Mouse (Mus musculus): Measurements from ENCODE around the gene 6430550D23Rik. TPM values are rescaled to one million over a fixed set of nuclear protein-coding genes. Genes with fewer than 3 reads are reported as not detected.

Gene 6430550D23Rik
- polyA plus RNA-seq, 1 experiment from 2014 or later, result 2.5 TPM

DNA sequence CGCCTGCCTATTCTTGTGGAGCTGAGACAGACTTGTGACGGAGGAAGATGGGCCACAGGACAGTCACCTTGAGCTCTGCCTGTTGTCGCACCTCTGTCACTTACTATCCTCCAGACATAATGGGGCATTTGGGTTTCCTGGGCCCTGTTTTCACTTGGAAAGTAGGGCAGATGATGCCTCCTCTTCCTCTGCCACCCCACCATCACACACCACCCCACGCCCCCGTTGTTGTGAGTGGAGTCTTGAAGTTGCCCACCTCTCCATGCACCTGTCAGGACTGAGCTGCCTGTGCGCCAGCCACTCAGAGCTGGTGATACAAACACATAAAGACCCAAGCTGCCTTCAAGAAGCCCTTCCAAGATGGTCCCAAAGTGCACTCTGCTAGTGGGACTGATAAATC lies 20.6 kb downstream of the 6430550D23Rik start:
- no peak for TF ChIP-seq CTCF (IDR thresholded peaks at IDR 0.05; ENCODE audit: low read depth)
- Histone ChIP-seq H3K36me3 (ENCODE audit: insufficient read depth, low read length) (peaks cover 81% of the 10 kb centered on the region), H3K9me3 (replicated peaks; ENCODE audit: low read length) (no peaks in the 10 kb centered on the region), H3K27ac (no peak overlapping the region), H3K27me3 (ENCODE audit: insufficient read depth, low read length) (no peaks in the 10 kb centered on the region), H3K9ac (ENCODE audit: low read depth, low read length) (no peak overlapping the region), H3K4me2 (ENCODE audit: low read length) (no peak overlapping the region), H3K4me3 (replicated peaks; ENCODE audit: low read depth, low read length) (no peak overlapping the region), H3K4me1 (replicated peaks; ENCODE audit: insufficient read depth, low read length) (no peaks in the 10 kb centered on the region)
- 98% methylated on average over 6 of the region's 6 CpGs for WGBS
- no peak for ATAC-seq (replicated peaks; ENCODE audit: low FRiP score, low read depth)
- no peak for DNase-seq (ENCODE audit: low spot score)

GRCm38 (mm10) chr2:155985776-155986175 lies 22.0 kb downstream of the 6430550D23Rik start:
- H3K9me3 ChIP-seq (replicated peaks; ENCODE audit: low read length), result no peaks in the 10 kb centered on the region
- H3K4me3 ChIP-seq (replicated peaks; ENCODE audit: low read depth, low read length), result no peak overlapping the region
- H3K27ac ChIP-seq, result no peak overlapping the region
- TF ChIP-seq CTCF (IDR thresholded peaks at IDR 0.05; ENCODE audit: low read depth), result no peak
- 93% methylated on average over 7 of the region's 7 CpGs for WGBS
- no peaks in the 10 kb centered on the region for H3K4me1 ChIP-seq (replicated peaks; ENCODE audit: insufficient read depth, low read length)
- peaks cover 80% of the 10 kb centered on the region for H3K36me3 ChIP-seq (ENCODE audit: insufficient read depth, low read length)
- no peak for ATAC-seq (replicated peaks; ENCODE audit: low FRiP score, low read depth)
- H3K27me3 ChIP-seq (ENCODE audit: insufficient read depth, low read length), result no peaks in the 10 kb centered on the region
- DNase-seq (ENCODE audit: low spot score), result no peak
- H3K9ac ChIP-seq (ENCODE audit: low read depth, low read length), result no peak overlapping the region
- H3K4me2 ChIP-seq (ENCODE audit: low read length), result no peak overlapping the region

- TF ChIP-seq CTCF (IDR thresholded peaks at IDR 0.05; ENCODE audit: low read depth), result no peak
- Histone ChIP-seq H3K27me3 (ENCODE audit: insufficient read depth, low read length) (no peaks in the 10 kb centered on the region), H3K4me1 (replicated peaks; ENCODE audit: insufficient read depth, low read length) (no peaks in the 10 kb centered on the region), H3K4me2 (ENCODE audit: low read length) (no peak overlapping the region; the same call in 1 of the 2 replicates), H3K9ac (ENCODE audit: low read depth, low read length) (no peak overlapping the region), H3K4me3 (replicated peaks; ENCODE audit: low read depth, low read length) (no peak overlapping the region), H3K27ac (no peak overlapping the region; the same call in 1 of the 2 replicates), H3K36me3 (ENCODE audit: insufficient read depth, low read length) (peaks cover 69% of the 10 kb centered on the region), H3K9me3 (replicated peaks; ENCODE audit: low read length) (no peaks in the 10 kb centered on the region)
- ATAC-seq (replicated peaks; ENCODE audit: low FRiP score, low read depth), result peak; percentile 46; the same call in 1 of the 2 replicates
- WGBS, result 43% methylated on average over 5 of the region's 5 CpGs
- peak; percentile 75 for DNase-seq (ENCODE audit: low spot score)
Measured at GRCm38 (mm10) chr2:155979328-155979991, 28.3 kb downstream of the 6430550D23Rik start.

- Histone ChIP-seq H3K9me3 (replicated peaks; ENCODE audit: low read length) (no peaks in the 10 kb centered on the region), H3K36me3 (ENCODE audit: insufficient read depth, low read length) (peaks cover 61% of the 10 kb centered on the region), H3K27ac (no peak overlapping the region), H3K4me2 (ENCODE audit: low read length) (no peak overlapping the region), H3K9ac (ENCODE audit: low read depth, low read length) (no peak overlapping the region), H3K27me3 (ENCODE audit: insufficient read depth, low read length) (no peaks in the 10 kb centered on the region), H3K4me1 (replicated peaks; ENCODE audit: insufficient read depth, low read length) (no peaks in the 10 kb centered on the region), H3K4me3 (replicated peaks; ENCODE audit: low read depth, low read length) (no peak overlapping the region)
- DNase-seq (ENCODE audit: low spot score) (no peak), ATAC-seq (replicated peaks; ENCODE audit: low FRiP score, low read depth) (no peak)
- 78% methylated on average over 14 of the region's 14 CpGs for WGBS
- TF ChIP-seq CTCF (IDR thresholded peaks at IDR 0.05; ENCODE audit: low read depth), result peak; percentile 41
Measured at GRCm38 (mm10) chr2:155974087-155974731, 33.6 kb downstream of the 6430550D23Rik start.

DNA sequence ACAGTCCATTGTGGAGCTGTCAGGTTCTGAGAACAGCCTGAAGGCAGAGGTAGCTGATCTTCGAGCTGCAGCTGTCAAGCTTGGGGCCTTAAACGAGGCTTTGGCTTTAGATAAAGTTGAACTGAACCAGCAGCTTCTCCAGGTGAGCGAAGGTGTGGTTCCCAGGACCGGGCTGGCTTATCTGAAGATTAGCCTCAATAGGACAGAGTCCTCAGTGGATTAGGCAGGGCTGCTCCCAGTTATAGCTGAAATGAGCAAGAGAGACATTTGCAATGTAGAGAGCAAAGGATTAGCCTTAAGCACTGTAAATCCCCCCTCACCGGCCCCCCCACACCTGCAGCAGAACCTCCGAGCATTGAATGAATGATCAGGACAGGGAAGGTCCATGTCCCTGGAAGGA lies 34.4 kb downstream of the 6430550D23Rik start:
- no peak for ATAC-seq (replicated peaks; ENCODE audit: low FRiP score, low read depth)
- peaks cover 67% of the 10 kb centered on the region for H3K36me3 ChIP-seq (ENCODE audit: insufficient read depth, low read length)
- TF ChIP-seq CTCF (IDR thresholded peaks at IDR 0.05; ENCODE audit: low read depth), result no peak
- H3K9me3 ChIP-seq (replicated peaks; ENCODE audit: low read length), result no peaks in the 10 kb centered on the region
- no peak overlapping the region for H3K4me3 ChIP-seq (replicated peaks; ENCODE audit: low read depth, low read length)
- no peak for DNase-seq (ENCODE audit: low spot score)
- no peak overlapping the region for H3K9ac ChIP-seq (ENCODE audit: low read depth, low read length)
- WGBS, result 87% methylated on average over 6 of the region's 6 CpGs
- H3K27ac ChIP-seq, result no peak overlapping the region
- H3K4me1 ChIP-seq (replicated peaks; ENCODE audit: insufficient read depth, low read length), result no peaks in the 10 kb centered on the region
- H3K4me2 ChIP-seq (ENCODE audit: low read length), result no peak overlapping the region
- no peaks in the 10 kb centered on the region for H3K27me3 ChIP-seq (ENCODE audit: insufficient read depth, low read length)

- TF ChIP-seq CTCF (IDR thresholded peaks at IDR 0.05; ENCODE audit: low read depth), result peak; percentile 70
- peaks cover 48% of the 10 kb centered on the region for H3K36me3 ChIP-seq (ENCODE audit: insufficient read depth, low read length)
Measured at GRCm38 (mm10) chr2:155962991-155963390, 44.8 kb downstream of the 6430550D23Rik start.

More at GRCm38 (mm10) chr2:155962991-155963390, 44.8 kb downstream of the 6430550D23Rik start:
- no peak overlapping the region for H3K9ac ChIP-seq (ENCODE audit: low read depth, low read length)
- H3K4me1 ChIP-seq (replicated peaks; ENCODE audit: insufficient read depth, low read length), result no peaks in the 10 kb centered on the region
- H3K27me3 ChIP-seq (ENCODE audit: insufficient read depth, low read length), result no peaks in the 10 kb centered on the region
- H3K4me3 ChIP-seq (replicated peaks; ENCODE audit: low read depth, low read length), result no peak overlapping the region
- H3K27ac ChIP-seq, result no peak overlapping the region
- ATAC-seq (replicated peaks; ENCODE audit: low FRiP score, low read depth), result no peak
- no peaks in the 10 kb centered on the region for H3K9me3 ChIP-seq (replicated peaks; ENCODE audit: low read length)
- peak; percentile 65 for DNase-seq (ENCODE audit: low spot score)
- no peak overlapping the region for H3K4me2 ChIP-seq (ENCODE audit: low read length)
- 25% methylated on average over 1 of the region's 1 CpGs for WGBS

Measured in kidney, postnatal 0 days (tissue).